Mouse (Mus musculus) limb, embryonic 12.5 days (tissue): ENCODE measurements at regions not wholly inside any gene's neighbourhood (a gene's known extent, or its start where the extent isn't known, plus 50 kb on each side); places are given as distances from the start of the nearest gene placed in this dataset.

ENCODE experiments used
- ATAC-seq: fragments of 200-750 bp; cut with Nextera tagmentation; 2 replicates; pipeline ENCODE4 v1.8.0; 2017; ENCODE audit warnings: low read depth, moderate TSS enrichment; ENCODE audit not compliant: insufficient number of reproducible peaks, insufficient read depth, low FRiP score, low TSS enrichment
- H3K27ac ChIP-seq: fragments of 300-500 bp; sonication (generic); 2 replicates; pipeline ENCODE4 v1.5.1; 2016; ENCODE audit warnings: mild to moderate bottlenecking, moderate library complexity
- H3K27me3 ChIP-seq: fragments of 300-500 bp; sonication (generic); 2 replicates; pipeline ENCODE4 v1.6.1; 2016; ENCODE audit warnings: mild to moderate bottlenecking, moderate library complexity
- H3K36me3 ChIP-seq: fragments of 300-500 bp; sonication (generic); 2 replicates; pipeline ENCODE4 v1.6.1; 2016; ENCODE audit warnings: mild to moderate bottlenecking, moderate library complexity
- H3K4me1 ChIP-seq: fragments of 300-500 bp; sonication (generic); replicated peaks from 2 replicates; pipeline ENCODE4 v1.6.1; 2016
- H3K4me2 ChIP-seq: fragments of 300-500 bp; sonication (generic); 2 replicates; pipeline ENCODE4 v1.6.1; 2016; ENCODE audit warnings: mild to moderate bottlenecking, moderate library complexity
- H3K4me3 ChIP-seq: fragments of 300-500 bp; sonication (generic); replicated peaks from 2 replicates; pipeline ENCODE4 v1.5.1; 2016; ENCODE audit warnings: mild to moderate bottlenecking
- H3K9ac ChIP-seq: fragments of 300-500 bp; sonication (generic); replicated peaks from 2 replicates; pipeline ENCODE4 v1.6.1; 2016; ENCODE audit warnings: mild to moderate bottlenecking, moderate library complexity
- H3K9me3 ChIP-seq: fragments of 300-500 bp; sonication (generic); 2 replicates; pipeline ENCODE4 v1.6.1; 2016; ENCODE audit warnings: mild to moderate bottlenecking, moderate library complexity
- WGBS: fragments of 180-500 bp; shearing (Covaris S2); methylation state at CpG from one replicate; pipeline ENCODE4 v1.1.7; 2016; 5-methylcytosine and 5-hydroxymethylcytosine counted together

DNA sequence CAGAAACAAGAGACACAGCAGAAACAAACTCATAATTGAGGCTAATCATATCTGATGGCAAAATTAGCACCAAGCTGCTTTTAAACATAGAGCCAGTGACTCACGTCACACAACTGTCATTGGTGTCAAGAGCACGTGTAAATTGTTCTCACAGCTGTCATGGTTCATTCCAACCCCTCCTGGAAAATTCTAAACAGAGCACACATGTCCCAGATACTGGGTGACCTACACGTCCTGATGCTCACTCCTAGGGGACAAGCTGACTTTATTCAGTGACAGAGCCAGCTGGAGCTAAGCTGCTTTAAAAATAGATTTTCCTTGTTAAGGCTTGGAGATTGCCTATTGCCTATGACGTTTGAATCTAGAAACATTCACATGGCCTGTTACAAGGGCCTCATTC, 304.1 kb downstream of the 1500009L16Rik start:
- Histone ChIP-seq H3K9ac (no peak overlapping the region), H3K4me2 (no peak overlapping the region), H3K36me3 (no peaks in the 10 kb centered on the region), H3K27ac (no peak overlapping the region), H3K9me3 (peaks cover 4% of the 10 kb centered on the region; the same call in 1 of the 2 replicates), H3K27me3 (no peaks in the 10 kb centered on the region), H3K4me1 (peaks cover under 1% of the 10 kb centered on the region; the same call in 1 of the 2 replicates), H3K4me3 (no peak overlapping the region)
- WGBS, result 70% methylated on average over 4 of the region's 4 CpGs
- ATAC-seq, result no peak

GRCm38 (mm10) chr10:84036131-84036877, 313.6 kb downstream of the 1500009L16Rik start:
- Histone ChIP-seq H3K4me2 (no peak overlapping the region), H3K4me3 (no peak overlapping the region), H3K9me3 (no peaks in the 10 kb centered on the region), H3K36me3 (no peaks in the 10 kb centered on the region), H3K27ac (no peak overlapping the region), H3K9ac (no peak overlapping the region), H3K27me3 (no peaks in the 10 kb centered on the region), H3K4me1 (peaks cover 3% of the 10 kb centered on the region; the same call in 1 of the 2 replicates)
- 68% methylated on average over 11 of the region's 11 CpGs for WGBS
- no peak for ATAC-seq

DNA sequence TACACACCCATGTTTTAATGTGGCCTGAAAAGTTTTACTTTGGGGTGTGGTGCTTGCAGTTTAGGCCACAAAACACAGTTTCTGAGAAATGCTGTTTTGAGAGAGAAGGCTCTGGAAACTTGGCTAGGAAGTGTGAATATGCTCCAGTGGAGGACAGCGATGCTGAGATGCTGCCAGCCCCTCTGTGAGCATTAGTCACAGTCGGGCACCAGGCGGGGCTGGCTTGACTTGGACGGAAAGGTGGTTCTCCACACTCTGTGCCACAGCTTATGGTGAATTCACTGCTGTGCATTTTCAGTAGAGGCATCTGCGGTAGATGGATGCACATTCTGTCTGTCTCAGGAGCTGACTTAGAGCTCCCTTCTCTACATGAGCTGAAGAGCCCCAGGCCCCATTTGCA, 326.0 kb downstream of the 1500009L16Rik start:
- ATAC-seq, result no peak
- Histone ChIP-seq H3K9me3 (no peaks in the 10 kb centered on the region), H3K9ac (no peak overlapping the region), H3K27me3 (no peaks in the 10 kb centered on the region), H3K27ac (peak overlapping the region; percentile 45; the same call in 1 of the 2 replicates), H3K4me3 (no peak overlapping the region), H3K4me1 (no peaks in the 10 kb centered on the region), H3K4me2 (no peak overlapping the region), H3K36me3 (no peaks in the 10 kb centered on the region)
- 76% methylated on average over 5 of the region's 5 CpGs for WGBS

DNA sequence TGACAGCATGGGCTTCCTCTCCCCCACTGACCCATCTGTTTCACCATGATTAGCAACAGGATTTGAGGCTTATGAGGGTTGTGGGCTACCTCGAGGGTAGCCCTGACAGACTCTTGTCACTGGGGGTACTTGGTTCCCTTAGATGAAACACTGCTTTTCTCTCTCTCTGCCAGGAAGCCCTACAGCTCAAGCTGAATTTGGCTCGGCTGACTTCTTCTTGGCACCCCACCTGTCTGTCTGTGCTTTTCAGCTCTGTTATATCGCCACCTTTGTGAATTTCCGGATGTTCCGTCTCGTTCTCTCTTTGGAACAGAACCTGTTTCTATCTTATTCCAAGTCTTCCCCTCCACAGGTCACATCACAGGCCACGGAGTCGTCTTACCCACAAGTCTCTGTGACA, 330.0 kb downstream of the 1500009L16Rik start:
- Histone ChIP-seq H3K4me3 (no peak overlapping the region), H3K9ac (no peak overlapping the region), H3K4me2 (no peak overlapping the region), H3K27ac (no peak overlapping the region), H3K9me3 (no peaks in the 10 kb centered on the region), H3K27me3 (no peaks in the 10 kb centered on the region), H3K36me3 (no peaks in the 10 kb centered on the region), H3K4me1 (peaks cover 12% of the 10 kb centered on the region)
- WGBS, result 85% methylated on average over 8 of the region's 8 CpGs
- no peak for ATAC-seq

- Histone ChIP-seq H3K27me3 (no peaks in the 10 kb centered on the region), H3K4me3 (no peak overlapping the region), H3K4me2 (no peak overlapping the region), H3K9me3 (no peaks in the 10 kb centered on the region), H3K9ac (no peak overlapping the region), H3K4me1 (peaks cover 14% of the 10 kb centered on the region), H3K36me3 (no peaks in the 10 kb centered on the region), H3K27ac (no peak overlapping the region)
- no peak for ATAC-seq
- 67% methylated on average over 6 of the region's 6 CpGs for WGBS
Observed at GRCm38 (mm10) chr10:84054551-84055336, 332.1 kb downstream of the 1500009L16Rik start.

GRCm38 (mm10) chr10:84055402-84056167, 332.9 kb downstream of the 1500009L16Rik start:
- Histone ChIP-seq H3K9ac (no peak overlapping the region), H3K36me3 (no peaks in the 10 kb centered on the region), H3K4me2 (no peak overlapping the region), H3K27ac (no peak overlapping the region), H3K9me3 (no peaks in the 10 kb centered on the region), H3K4me3 (no peak overlapping the region), H3K27me3 (no peaks in the 10 kb centered on the region), H3K4me1 (peaks cover 22% of the 10 kb centered on the region)
- WGBS, result 78% methylated on average over 10 of the region's 10 CpGs
- ATAC-seq, result no peak

DNA sequence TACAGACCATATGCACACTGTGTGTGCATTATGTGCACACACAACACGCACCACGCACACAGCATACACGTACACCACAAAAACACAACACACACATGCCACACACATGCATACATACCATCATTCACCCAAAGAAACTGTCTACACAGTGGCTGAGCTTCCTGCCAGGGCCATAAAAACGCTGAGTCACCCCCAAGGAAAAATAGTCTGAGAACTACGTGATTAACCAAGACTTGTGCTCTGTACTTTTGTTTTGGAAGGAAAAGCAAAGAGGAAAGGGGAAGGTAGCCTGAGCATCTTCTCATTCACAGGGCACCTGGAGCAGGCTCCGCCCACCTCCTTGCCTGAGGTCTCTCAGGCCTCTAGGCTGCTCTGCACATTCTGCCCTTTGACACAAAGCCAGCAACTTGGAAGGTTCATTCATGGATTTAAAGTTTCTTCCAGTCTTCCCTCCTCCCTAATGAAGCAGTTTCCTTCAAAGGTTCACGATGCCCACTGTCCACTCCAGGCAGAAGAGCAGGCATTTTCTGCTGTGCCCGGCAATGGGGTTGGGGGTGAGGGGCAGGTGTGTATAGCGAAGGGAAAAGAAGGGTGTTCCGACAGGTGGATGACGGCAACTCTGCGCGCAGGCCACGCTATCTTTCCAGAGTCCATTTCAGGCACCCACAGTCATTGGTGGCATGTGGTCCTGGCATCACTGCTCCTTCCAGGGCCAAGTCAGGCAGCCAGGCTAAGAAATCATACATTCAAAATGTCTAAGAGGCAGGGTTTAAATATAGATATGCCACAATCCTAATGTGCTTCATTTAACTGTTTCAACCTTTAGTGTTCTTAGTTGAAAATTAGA, 333.9 kb downstream of the 1500009L16Rik start:
- WGBS, result 88% methylated on average over 14 of the region's 14 CpGs
- H3K4me1 ChIP-seq, result peaks cover 29% of the 10 kb centered on the region
- no peaks in the 10 kb centered on the region for H3K27me3 ChIP-seq
- H3K4me2 ChIP-seq, result no peak overlapping the region
- no peaks in the 10 kb centered on the region for H3K36me3 ChIP-seq
- no peak overlapping the region for H3K27ac ChIP-seq
- no peak overlapping the region for H3K9ac ChIP-seq
- H3K4me3 ChIP-seq, result no peak overlapping the region
- H3K9me3 ChIP-seq, result no peaks in the 10 kb centered on the region
- no peak for ATAC-seq

- H3K4me2 ChIP-seq, result no peak overlapping the region
- H3K27me3 ChIP-seq, result no peaks in the 10 kb centered on the region
- H3K4me1 ChIP-seq, result peaks cover 29% of the 10 kb centered on the region
- H3K9me3 ChIP-seq, result no peaks in the 10 kb centered on the region
- H3K9ac ChIP-seq, result no peak overlapping the region
- no peak overlapping the region for H3K27ac ChIP-seq
- H3K36me3 ChIP-seq, result no peaks in the 10 kb centered on the region
- ATAC-seq, result no peak
- H3K4me3 ChIP-seq, result no peak overlapping the region
- 95% methylated on average over 2 of the region's 2 CpGs for WGBS
Observed at GRCm38 (mm10) chr10:84058301-84058700, 335.6 kb downstream of the 1500009L16Rik start.

DNA sequence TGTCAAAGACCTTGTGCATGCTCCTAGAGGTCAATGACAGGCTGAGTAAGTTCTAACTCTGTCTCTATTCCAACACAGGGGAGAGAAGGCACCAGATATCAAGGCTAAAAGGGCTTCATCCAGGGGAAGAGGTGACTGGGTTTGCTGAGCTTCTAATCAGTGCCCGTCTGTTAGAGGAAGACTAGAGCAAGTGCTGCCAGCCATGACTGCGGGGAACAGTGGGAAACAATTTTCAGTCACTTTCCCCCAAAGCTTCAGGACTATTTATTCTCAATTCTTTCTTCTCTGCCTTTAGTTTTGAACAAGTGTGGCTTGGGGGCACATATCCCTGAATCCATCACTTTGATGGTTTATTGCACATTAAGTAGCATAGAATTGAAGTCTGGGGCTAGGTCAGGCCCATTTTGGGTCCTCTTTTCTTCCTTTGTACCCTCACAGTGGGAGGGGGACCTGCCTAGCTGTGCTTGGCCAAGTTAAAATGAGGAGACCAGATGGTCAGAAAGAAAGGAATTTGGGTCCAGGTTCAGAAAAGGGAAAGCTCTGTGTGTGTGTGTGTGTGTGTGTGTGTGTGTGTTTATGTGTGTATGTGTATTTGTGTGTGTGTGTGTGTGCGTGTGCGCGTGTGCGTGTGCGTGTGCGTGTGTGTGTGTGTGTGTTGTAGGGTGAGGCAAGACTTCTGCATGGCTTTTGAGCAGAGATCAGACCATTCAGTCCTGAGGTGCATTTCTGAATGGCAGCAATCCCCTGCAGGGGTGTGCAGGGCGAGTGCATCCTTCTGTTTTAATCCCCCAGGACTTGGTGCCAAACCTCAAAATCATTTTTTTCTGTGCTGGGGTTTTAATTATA, 337.2 kb downstream of the 1500009L16Rik start:
- H3K9ac ChIP-seq, result no peak overlapping the region
- no peak overlapping the region for H3K4me2 ChIP-seq
- 74% methylated on average over 9 of the region's 9 CpGs for WGBS
- no peaks in the 10 kb centered on the region for H3K27me3 ChIP-seq
- 0 out of 2 replicates have a peak overlapping the region, but pooled peaks have one; percentile 41 for H3K27ac ChIP-seq
- no peaks in the 10 kb centered on the region for H3K9me3 ChIP-seq
- ATAC-seq, result no peak
- H3K4me3 ChIP-seq, result no peak overlapping the region
- H3K4me1 ChIP-seq, result peaks cover 29% of the 10 kb centered on the region
- H3K36me3 ChIP-seq, result no peaks in the 10 kb centered on the region
